Mouse (Mus musculus) cerebellum, adult 8-10 months (tissue): Measurements from ENCODE around the gene Gm11172.
A peak's percentile ranks its signal among the peaks of the same experiment; 100 is the strongest.
"Not testable (repeated sequence)": the region's sequence is repeated elsewhere in the genome, so short reads cannot be mapped to it uniquely, and the experiment has no call there.

Experiments
- DNase-seq: peaks from one replicate; pipeline ENCODE4 v3.0.0; 2022

The Gm11172 gene

GRCm38 (mm10) chr16:10836388-10836787 lies 23.7 kb downstream of the Gm11172 start:
- DNase-seq = no peak

- no peak for DNase-seq
Measured at GRCm38 (mm10) chr16:10837250-10837649, 24.5 kb downstream of the Gm11172 start.

- no peak for DNase-seq
Measured at GRCm38 (mm10) chr16:10837903-10838302, 25.2 kb downstream of the Gm11172 start.

- DNase-seq = no peak
Measured at GRCm38 (mm10) chr16:10838487-10839245, 26.0 kb downstream of the Gm11172 start.

- no peak for DNase-seq
Measured at GRCm38 (mm10) chr16:10840018-10840417, 27.3 kb downstream of the Gm11172 start.

GRCm38 (mm10) chr16:10842282-10842855 lies 29.7 kb downstream of the Gm11172 start:
- DNase-seq = no peak

- DNase-seq = no peak
Measured at GRCm38 (mm10) chr16:10843486-10844318, 31.0 kb downstream of the Gm11172 start.

GRCm38 (mm10) chr16:10844319-10844670 lies 31.6 kb downstream of the Gm11172 start:
- no peak for DNase-seq

- no peak for DNase-seq
Measured at GRCm38 (mm10) chr16:10845952-10846351, 33.2 kb downstream of the Gm11172 start.

- peak; percentile 56 for DNase-seq
Measured at GRCm38 (mm10) chr16:10846503-10846902, 33.8 kb downstream of the Gm11172 start.

GRCm38 (mm10) chr16:10849965-10850861 lies 37.5 kb downstream of the Gm11172 start:
- peak; percentile 84 for DNase-seq

- DNase-seq = no peak
Measured at GRCm38 (mm10) chr16:10850905-10851304, 38.2 kb downstream of the Gm11172 start.

GRCm38 (mm10) chr16:10852216-10852615 lies 39.5 kb downstream of the Gm11172 start:
- not testable (repeated sequence) for DNase-seq

- DNase-seq = no peak
Measured at GRCm38 (mm10) chr16:10859726-10860245, 47.1 kb downstream of the Gm11172 start.

GRCm38 (mm10) chr16:10861408-10861807 lies 48.7 kb downstream of the Gm11172 start:
- no peak for DNase-seq
